Mouse (Mus musculus): ENCODE results near the gene Sec24b. TPM values are rescaled to one million over a fixed set of nuclear protein-coding genes. Genes with fewer than 3 reads are reported as not detected.

The Sec24b gene
- polyA plus RNA-seq, 1 experiment from 2014 or later, result 42.1 TPM

DNA sequence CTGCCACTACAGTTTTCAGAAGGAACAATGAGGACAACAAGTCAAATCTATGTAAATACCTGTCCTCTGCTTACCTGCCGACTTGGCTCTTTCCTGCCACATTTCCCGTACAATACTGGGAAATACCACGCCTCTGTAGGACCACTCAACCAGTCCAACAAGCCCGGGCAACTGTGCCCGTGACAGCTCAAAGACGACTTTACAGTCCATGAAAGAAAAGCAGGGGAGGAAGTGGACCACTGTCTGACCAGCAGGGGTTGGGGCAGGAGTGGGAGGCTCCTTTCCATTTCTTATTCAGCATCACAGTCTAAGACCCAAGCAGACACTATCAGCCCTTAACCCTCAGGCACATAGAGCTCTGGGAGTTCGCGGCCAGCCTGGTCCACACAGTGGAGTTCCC lies 9.2 kb downstream of the Sec24b start:
- H3K9me3 ChIP-seq (ENCODE audit: control insufficient read depth, low read length), result no peaks in the 10 kb centered on the region
- H3K4me3 ChIP-seq (ENCODE audit: low read depth, low read length), result no peak overlapping the region
- 81% methylated on average over 8 of the region's 8 CpGs for WGBS
- DNase-seq (ENCODE audit: low spot score) (no peak), ATAC-seq (replicated peaks; ENCODE audit: low FRiP score, low TSS enrichment, low read depth) (no peak)
- no peak overlapping the region for H3K4me2 ChIP-seq (ENCODE audit: low read length)
- H3K4me1 ChIP-seq (replicated peaks; ENCODE audit: control insufficient read depth, insufficient read depth, low read length), result peaks cover 12% of the 10 kb centered on the region
- H3K36me3 ChIP-seq (ENCODE audit: control insufficient read depth, insufficient read depth, low read length), result no peaks in the 10 kb centered on the region
- H3K27ac ChIP-seq (ENCODE audit: low read depth), result no peak overlapping the region
- H3K27me3 ChIP-seq (replicated peaks; ENCODE audit: control insufficient read depth, insufficient read depth, low read length), result no peaks in the 10 kb centered on the region
- H3K9ac ChIP-seq (ENCODE audit: low read length), result no peak overlapping the region

DNA sequence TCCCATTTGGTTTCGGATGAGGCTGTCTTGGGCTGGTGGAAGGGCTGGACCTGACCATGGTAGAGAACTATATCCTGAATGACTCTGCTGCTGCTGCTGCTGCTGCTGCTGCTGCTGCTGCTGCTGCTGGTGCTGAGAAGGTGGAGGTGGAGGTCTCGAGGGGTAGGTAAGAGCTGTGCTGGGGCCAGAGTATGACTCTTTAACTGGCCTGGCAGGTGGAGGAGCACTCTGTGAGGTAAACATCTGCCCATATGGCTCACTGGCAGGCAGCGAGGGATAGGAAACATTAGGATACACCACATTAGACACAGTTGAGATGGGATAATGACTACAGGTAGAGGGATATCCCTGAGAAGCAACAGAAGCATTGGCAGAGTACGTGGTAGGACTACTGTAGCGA lies 20.6 kb downstream of the Sec24b start:
- H3K4me3 ChIP-seq (ENCODE audit: low read depth, low read length), result no peak overlapping the region
- H3K27me3 ChIP-seq (replicated peaks; ENCODE audit: control insufficient read depth, insufficient read depth, low read length), result no peaks in the 10 kb centered on the region
- no peaks in the 10 kb centered on the region for H3K4me1 ChIP-seq (replicated peaks; ENCODE audit: control insufficient read depth, insufficient read depth, low read length)
- peaks cover 10% of the 10 kb centered on the region for H3K9me3 ChIP-seq (ENCODE audit: control insufficient read depth, low read length)
- DNase-seq (ENCODE audit: low spot score), result no peak
- H3K9ac ChIP-seq (ENCODE audit: low read length), result no peak overlapping the region
- H3K27ac ChIP-seq (ENCODE audit: low read depth), result no peak overlapping the region
- 92% methylated on average over 5 of the region's 5 CpGs for WGBS
- H3K4me2 ChIP-seq (ENCODE audit: low read length), result no peak overlapping the region
- peaks cover 36% of the 10 kb centered on the region for H3K36me3 ChIP-seq (ENCODE audit: control insufficient read depth, insufficient read depth, low read length)
- no peak for ATAC-seq (replicated peaks; ENCODE audit: low FRiP score, low TSS enrichment, low read depth)

DNA sequence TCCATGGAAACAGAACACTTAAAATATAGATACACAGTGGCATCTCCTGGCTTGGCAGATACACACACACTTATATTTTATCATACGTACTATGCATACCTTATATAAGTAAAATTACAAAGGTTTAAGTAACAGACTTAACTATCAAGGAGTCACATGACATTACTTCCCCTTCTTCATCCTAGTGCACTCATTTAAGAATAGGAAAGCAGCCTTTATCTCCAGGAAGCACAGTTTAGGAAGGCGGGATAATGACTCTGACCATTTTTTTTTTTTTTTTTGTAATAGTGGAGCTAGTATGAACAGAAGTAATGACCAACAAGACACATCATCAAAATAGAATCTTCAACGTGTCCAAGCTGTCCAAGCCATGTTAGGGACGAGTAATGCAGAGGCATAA lies 21.3 kb downstream of the Sec24b start:
- Histone ChIP-seq H3K4me2 (ENCODE audit: low read length) (no peak overlapping the region), H3K4me3 (ENCODE audit: low read depth, low read length) (no peak overlapping the region), H3K9me3 (ENCODE audit: control insufficient read depth, low read length) (peaks cover 10% of the 10 kb centered on the region), H3K27me3 (replicated peaks; ENCODE audit: control insufficient read depth, insufficient read depth, low read length) (no peaks in the 10 kb centered on the region), H3K36me3 (ENCODE audit: control insufficient read depth, insufficient read depth, low read length) (peaks cover 39% of the 10 kb centered on the region), H3K9ac (ENCODE audit: low read length) (no peak overlapping the region), H3K4me1 (replicated peaks; ENCODE audit: control insufficient read depth, insufficient read depth, low read length) (no peaks in the 10 kb centered on the region), H3K27ac (ENCODE audit: low read depth) (no peak overlapping the region)
- DNase-seq (ENCODE audit: low spot score), result no peak
- WGBS, result 91% methylated on average over 4 of the region's 4 CpGs
- ATAC-seq (replicated peaks; ENCODE audit: low FRiP score, low TSS enrichment, low read depth), result no peak

DNA sequence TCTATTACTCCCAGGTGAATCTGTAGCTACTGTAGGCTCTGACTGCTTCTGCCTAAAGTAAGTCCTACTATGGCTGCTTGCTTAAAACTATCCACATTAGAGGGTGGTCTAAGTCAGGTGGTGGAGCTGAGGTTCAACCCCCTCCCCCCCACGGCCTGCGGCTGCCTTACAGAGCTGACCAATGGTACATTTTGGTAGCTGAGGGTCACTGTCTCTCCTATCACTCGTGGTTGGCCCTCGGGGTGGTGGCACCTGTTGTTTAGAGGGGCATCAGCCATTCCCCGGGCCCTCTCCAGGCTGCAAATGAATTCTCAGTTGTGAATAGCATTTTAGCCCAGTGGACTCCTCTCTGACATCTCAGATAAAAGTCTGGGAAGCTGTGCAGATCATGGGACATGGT lies 32.6 kb downstream of the Sec24b start:
- WGBS, result 90% methylated on average over 5 of the region's 5 CpGs
- H3K36me3 ChIP-seq (ENCODE audit: control insufficient read depth, insufficient read depth, low read length), result peaks cover 91% of the 10 kb centered on the region

DNA sequence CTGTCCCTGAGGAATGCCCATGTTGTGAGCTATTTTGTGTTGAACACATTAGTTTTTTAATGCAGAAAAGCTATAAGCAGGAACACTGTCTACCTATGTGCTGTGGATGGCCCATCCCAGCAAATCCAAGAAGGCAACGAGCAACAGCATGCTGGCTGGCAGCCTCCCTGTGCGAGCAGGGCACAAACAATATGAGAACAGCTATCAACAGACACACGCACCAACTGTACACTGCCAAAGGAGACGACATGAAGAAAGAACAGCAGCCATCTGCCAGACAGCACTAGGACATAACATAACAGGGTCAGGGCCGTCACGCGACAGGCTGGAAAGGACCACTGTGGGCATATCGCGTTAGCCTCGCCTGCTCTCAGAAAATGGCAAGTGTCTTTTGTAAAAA lies 35.2 kb downstream of the Sec24b start:
- Histone ChIP-seq H3K27me3 (replicated peaks; ENCODE audit: control insufficient read depth, insufficient read depth, low read length) (no peaks in the 10 kb centered on the region), H3K27ac (ENCODE audit: low read depth) (no peak overlapping the region), H3K4me1 (replicated peaks; ENCODE audit: control insufficient read depth, insufficient read depth, low read length) (no peaks in the 10 kb centered on the region), H3K9me3 (ENCODE audit: control insufficient read depth, low read length) (no peaks in the 10 kb centered on the region), H3K9ac (ENCODE audit: low read length) (no peak overlapping the region), H3K4me3 (ENCODE audit: low read depth, low read length) (no peak overlapping the region), H3K36me3 (ENCODE audit: control insufficient read depth, insufficient read depth, low read length) (peaks cover 80% of the 10 kb centered on the region), H3K4me2 (ENCODE audit: low read length) (no peak overlapping the region)
- DNase-seq (ENCODE audit: low spot score), result no peak
- ATAC-seq (replicated peaks; ENCODE audit: low FRiP score, low TSS enrichment, low read depth), result no peak
- WGBS, result 89% methylated on average over 10 of the region's 10 CpGs

More for the DNA sequence above, 32.6 kb downstream of the Sec24b start:
- H3K4me1 ChIP-seq (replicated peaks; ENCODE audit: control insufficient read depth, insufficient read depth, low read length), result no peaks in the 10 kb centered on the region
- H3K4me2 ChIP-seq (ENCODE audit: low read length), result no peak overlapping the region
- ATAC-seq (replicated peaks; ENCODE audit: low FRiP score, low TSS enrichment, low read depth) (no peak), DNase-seq (ENCODE audit: low spot score) (no peak)
- no peaks in the 10 kb centered on the region for H3K27me3 ChIP-seq (replicated peaks; ENCODE audit: control insufficient read depth, insufficient read depth, low read length)
- H3K9me3 ChIP-seq (ENCODE audit: control insufficient read depth, low read length), result no peaks in the 10 kb centered on the region
- H3K9ac ChIP-seq (ENCODE audit: low read length), result no peak overlapping the region
- H3K4me3 ChIP-seq (ENCODE audit: low read depth, low read length), result no peak overlapping the region
- no peak overlapping the region for H3K27ac ChIP-seq (ENCODE audit: low read depth)

DNA sequence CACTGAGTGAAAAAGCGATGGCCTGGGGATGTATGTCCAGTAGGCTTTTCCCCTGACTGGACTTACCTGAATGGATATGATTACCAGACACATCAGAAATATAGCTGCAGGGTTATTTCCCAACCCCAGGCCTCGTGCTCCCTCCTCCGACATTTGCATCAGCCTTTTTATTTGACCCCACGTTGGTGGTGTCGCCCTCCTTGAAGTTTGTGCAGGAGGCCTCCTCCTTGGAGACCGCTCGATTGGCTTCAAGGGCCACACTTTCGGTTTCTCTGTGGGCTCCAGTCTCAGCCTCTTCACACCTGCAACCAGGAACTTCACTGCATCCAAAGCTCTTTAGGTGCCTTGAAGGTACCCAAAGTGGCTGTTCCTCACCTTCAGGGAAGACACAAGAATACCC lies 35.8 kb downstream of the Sec24b start:
- H3K27ac ChIP-seq (ENCODE audit: low read depth), result no peak overlapping the region
- no peak overlapping the region for H3K9ac ChIP-seq (ENCODE audit: low read length)
- no peaks in the 10 kb centered on the region for H3K9me3 ChIP-seq (ENCODE audit: control insufficient read depth, low read length)
- no peaks in the 10 kb centered on the region for H3K4me1 ChIP-seq (replicated peaks; ENCODE audit: control insufficient read depth, insufficient read depth, low read length)
- H3K27me3 ChIP-seq (replicated peaks; ENCODE audit: control insufficient read depth, insufficient read depth, low read length), result no peaks in the 10 kb centered on the region
- peaks cover 79% of the 10 kb centered on the region for H3K36me3 ChIP-seq (ENCODE audit: control insufficient read depth, insufficient read depth, low read length)
- 90% methylated on average over 8 of the region's 8 CpGs for WGBS
- H3K4me2 ChIP-seq (ENCODE audit: low read length), result no peak overlapping the region
- H3K4me3 ChIP-seq (ENCODE audit: low read depth, low read length), result no peak overlapping the region
- ATAC-seq (replicated peaks; ENCODE audit: low FRiP score, low TSS enrichment, low read depth) (no peak), DNase-seq (ENCODE audit: low spot score) (no peak)

DNA sequence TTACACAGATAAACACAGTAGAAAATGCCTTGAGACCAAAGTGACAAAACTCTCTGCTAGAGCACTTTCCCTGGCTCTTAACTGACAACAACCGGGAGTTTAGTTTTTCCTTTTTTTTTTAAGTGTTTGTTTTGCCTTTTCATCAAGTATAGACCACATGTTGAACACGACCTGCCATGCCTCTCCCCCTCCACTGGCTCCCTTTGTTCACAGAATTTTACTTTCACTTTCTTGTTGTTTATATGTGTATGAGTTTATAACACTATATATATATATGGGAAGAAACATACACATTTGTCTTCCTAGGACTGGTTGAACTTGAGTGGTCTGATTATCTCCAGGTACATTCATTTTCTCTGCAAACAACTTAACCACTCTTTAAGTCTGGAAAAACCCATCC lies 48.4 kb downstream of the Sec24b start:
- Histone ChIP-seq H3K27me3 (replicated peaks; ENCODE audit: control insufficient read depth, insufficient read depth, low read length) (no peaks in the 10 kb centered on the region), H3K4me3 (ENCODE audit: low read depth, low read length) (no peak overlapping the region), H3K4me2 (ENCODE audit: low read length) (no peak overlapping the region), H3K9me3 (ENCODE audit: control insufficient read depth, low read length) (no peaks in the 10 kb centered on the region), H3K27ac (ENCODE audit: low read depth) (no peak overlapping the region), H3K9ac (ENCODE audit: low read length) (no peak overlapping the region), H3K36me3 (ENCODE audit: control insufficient read depth, insufficient read depth, low read length) (peaks cover 40% of the 10 kb centered on the region), H3K4me1 (replicated peaks; ENCODE audit: control insufficient read depth, insufficient read depth, low read length) (no peaks in the 10 kb centered on the region)
- ATAC-seq (replicated peaks; ENCODE audit: low FRiP score, low TSS enrichment, low read depth) (no peak), DNase-seq (ENCODE audit: low spot score) (no peak)
- WGBS, result 80% methylated on average over 2 of the region's 2 CpGs

DNA sequence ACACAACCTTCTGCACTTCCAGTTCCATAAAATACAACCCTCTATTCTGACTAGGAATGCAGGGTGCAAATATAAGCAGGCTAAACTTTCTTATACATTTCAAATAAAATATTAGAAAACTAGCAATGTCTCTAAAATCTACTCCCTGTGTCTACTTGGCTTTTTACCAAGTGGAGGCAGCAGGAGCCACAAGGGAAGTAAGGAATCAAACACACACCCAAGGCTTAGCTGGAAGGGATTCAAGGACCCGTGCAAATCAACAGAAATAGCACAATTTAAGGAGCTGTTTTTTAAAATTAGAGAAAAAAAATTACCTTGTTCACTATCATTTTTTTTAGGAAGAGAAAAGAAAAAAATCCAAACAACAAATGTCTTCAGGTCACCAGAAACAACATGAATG lies 50.1 kb downstream of the Sec24b start:
- 67% methylated on average over 1 of the region's 1 CpGs for WGBS
- Histone ChIP-seq H3K9ac (ENCODE audit: low read length) (no peak overlapping the region), H3K27ac (ENCODE audit: low read depth) (no peak overlapping the region), H3K4me1 (replicated peaks; ENCODE audit: control insufficient read depth, insufficient read depth, low read length) (no peaks in the 10 kb centered on the region), H3K9me3 (ENCODE audit: control insufficient read depth, low read length) (no peaks in the 10 kb centered on the region), H3K4me2 (ENCODE audit: low read length) (no peak overlapping the region), H3K27me3 (replicated peaks; ENCODE audit: control insufficient read depth, insufficient read depth, low read length) (no peaks in the 10 kb centered on the region), H3K4me3 (ENCODE audit: low read depth, low read length) (no peak overlapping the region), H3K36me3 (ENCODE audit: control insufficient read depth, insufficient read depth, low read length) (peaks cover 46% of the 10 kb centered on the region)
- DNase-seq (ENCODE audit: low spot score) (no peak), ATAC-seq (replicated peaks; ENCODE audit: low FRiP score, low TSS enrichment, low read depth) (no peak)

DNA sequence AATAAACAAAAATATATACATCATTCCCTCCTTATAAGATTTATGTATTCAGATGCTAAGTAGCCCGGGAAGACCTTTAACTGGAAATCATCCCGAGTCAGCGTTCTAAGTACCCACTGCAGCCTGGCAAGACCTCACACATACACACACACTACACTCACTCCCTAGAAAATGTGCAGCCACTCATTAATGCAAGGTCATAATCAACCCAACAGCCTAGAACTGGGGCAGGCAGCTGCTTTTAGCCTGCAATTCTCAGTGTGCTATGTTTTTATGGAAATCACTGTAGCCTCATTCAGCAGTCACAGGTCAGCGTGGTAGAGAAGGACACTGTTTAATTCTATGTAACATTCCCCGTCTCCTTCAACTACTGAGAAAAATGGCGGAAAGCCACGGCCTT lies 55.2 kb downstream of the Sec24b start:
- WGBS, result 86% methylated on average over 7 of the region's 7 CpGs
- Histone ChIP-seq H3K27ac (ENCODE audit: low read depth) (no peak overlapping the region), H3K9ac (ENCODE audit: low read length) (no peak overlapping the region), H3K4me1 (replicated peaks; ENCODE audit: control insufficient read depth, insufficient read depth, low read length) (no peaks in the 10 kb centered on the region), H3K9me3 (ENCODE audit: control insufficient read depth, low read length) (no peaks in the 10 kb centered on the region), H3K36me3 (ENCODE audit: control insufficient read depth, insufficient read depth, low read length) (peaks cover 79% of the 10 kb centered on the region), H3K4me3 (ENCODE audit: low read depth, low read length) (no peak overlapping the region), H3K27me3 (replicated peaks; ENCODE audit: control insufficient read depth, insufficient read depth, low read length) (no peaks in the 10 kb centered on the region), H3K4me2 (ENCODE audit: low read length) (no peak overlapping the region)
- ATAC-seq (replicated peaks; ENCODE audit: low FRiP score, low TSS enrichment, low read depth), result no peak
- no peak for DNase-seq (ENCODE audit: low spot score)

Measured in intestine, embryonic 14.5 days (tissue).